9 mouse cellular contexts compared by ENCODE assay signal in the genomic region with DNA sequence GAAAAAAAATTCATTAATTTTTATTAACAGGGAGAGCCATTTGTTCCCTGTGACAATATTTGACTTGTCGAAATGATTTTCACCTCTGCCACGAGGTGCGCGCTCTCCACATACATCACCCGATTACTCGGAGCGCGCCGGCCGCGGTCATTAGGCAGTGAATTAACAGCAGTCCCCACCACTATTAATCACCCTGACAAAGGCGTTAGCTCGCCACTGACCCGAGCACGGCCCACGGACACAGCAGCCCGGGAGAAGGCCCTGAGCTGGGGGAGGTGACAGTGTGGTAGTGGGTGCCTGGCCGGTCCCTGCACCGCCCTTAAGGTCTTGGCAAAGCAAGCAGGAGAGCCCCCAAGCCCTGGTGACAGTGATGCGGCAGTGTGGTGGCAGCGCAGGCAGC.
DNase-seq lines count a peak whose midpoint lies in the region; ATAC-seq lines count a peak whose summit lies in the region.
"Had no signal": no experiment of that assay in that cellular context is flagged by ENCODE, and none has a peak within 500 bp of the region (broad histone marks: within the 10 kb centered on the region; RNA-seq: fewer than 3 reads in every experiment).

No protein-coding gene starts in this region.

- H3K27me3 ChIP-seq in heart, embryonic 14.5 days (ENCODE audit: control insufficient read depth, insufficient read depth, low read length) = no peaks in the 10 kb centered on the region
- H3K27me3 ChIP-seq in forebrain, embryonic 10.5 days (ENCODE audit: poor library complexity, severe bottlenecking) = peaks cover 73% of the 10 kb centered on the region
- H3K27me3 ChIP-seq in intestine, embryonic 16.5 days (replicated peaks; ENCODE audit: control insufficient read depth, insufficient read depth, low read length) = 0 out of 2 replicates have a peak, but pooled peaks cover 3% of the 10 kb centered on the region
- H3K27me3 ChIP-seq in neural tube, embryonic 11.5 days (ENCODE audit: control insufficient read depth, insufficient read depth, low read length) = peaks cover 4% of the 10 kb centered on the region; the same call in 1 of the 2 replicates
- H3K27me3 ChIP-seq in liver, embryonic 12.5 days (replicated peaks) = peaks cover 4% of the 10 kb centered on the region

- WGBS in heart, embryonic 14.5 days = 62% methylated on average over 21 of the region's 21 CpGs
- WGBS in forebrain, embryonic 10.5 days = 33% methylated on average over 21 of the region's 21 CpGs
- WGBS in intestine, embryonic 16.5 days = 21% methylated on average over 21 of the region's 21 CpGs
- 10% methylated on average over 21 of the region's 21 CpGs for WGBS in neural tube, embryonic 11.5 days
- 60% methylated on average over 21 of the region's 21 CpGs for WGBS in liver, embryonic 12.5 days (ENCODE audit: insufficient replicate concordance)

- peak overlapping the region; percentile 88 to 96 for H3K27ac ChIP-seq in heart, embryonic 14.5 days (replicated peaks in 1 of 2; ENCODE audit: control insufficient read depth in 1 of 2, insufficient read depth in 1 of 2, low read depth in 2 of 2, low read length in 2 of 2)
- peak overlapping the region; percentile 75 for H3K27ac ChIP-seq in forebrain, embryonic 10.5 days
- H3K27ac ChIP-seq in intestine, embryonic 16.5 days (ENCODE audit: low read length) = peak overlapping the region; percentile 48; the same call in 1 of the 2 replicates
- no peak overlapping the region for H3K27ac ChIP-seq in neural tube, embryonic 11.5 days (ENCODE audit: low read depth, low read length)
- H3K27ac ChIP-seq in liver, embryonic 12.5 days = no peak overlapping the region
- H3K27ac ChIP-seq: embryonic facial prominence, embryonic 15.5 days had no signal

- H3K36me3 ChIP-seq in heart, embryonic 14.5 days (ENCODE audit: control insufficient read depth, insufficient read depth, low read length) = no peaks in the 10 kb centered on the region
- H3K36me3 ChIP-seq in forebrain, embryonic 10.5 days (replicated peaks) = 0 out of 2 replicates have a peak, but pooled peaks cover 2% of the 10 kb centered on the region
- H3K36me3 ChIP-seq in intestine, embryonic 16.5 days (ENCODE audit: control insufficient read depth, insufficient read depth, low read length) = no peaks in the 10 kb centered on the region
- H3K36me3 ChIP-seq in neural tube, embryonic 11.5 days (ENCODE audit: control insufficient read depth, insufficient read depth, low read length) = no peaks in the 10 kb centered on the region
- H3K36me3 ChIP-seq in liver, embryonic 12.5 days = no peaks in the 10 kb centered on the region
- H3K36me3 ChIP-seq: embryonic facial prominence, embryonic 15.5 days had no signal

- H3K9me3 ChIP-seq in heart, embryonic 14.5 days (ENCODE audit: control insufficient read depth, low read length) = no peaks in the 10 kb centered on the region
- H3K9me3 ChIP-seq in forebrain, embryonic 10.5 days = no peaks in the 10 kb centered on the region
- no peaks in the 10 kb centered on the region for H3K9me3 ChIP-seq in intestine, embryonic 16.5 days (ENCODE audit: control insufficient read depth, low read length)
- no peaks in the 10 kb centered on the region for H3K9me3 ChIP-seq in neural tube, embryonic 11.5 days (ENCODE audit: control insufficient read depth, low read length)
- no peaks in the 10 kb centered on the region for H3K9me3 ChIP-seq in liver, embryonic 12.5 days (replicated peaks)
- H3K9me3 ChIP-seq: embryonic facial prominence, embryonic 15.5 days had no signal

- H3K4me2 ChIP-seq in heart, embryonic 14.5 days (ENCODE audit: low read length) = peak overlapping the region; percentile 62
- peak overlapping the region; percentile 16; the same call in 1 of the 2 replicates for H3K4me2 ChIP-seq in intestine, embryonic 16.5 days (ENCODE audit: low read depth, low read length)
- H3K4me2 ChIP-seq in neural tube, embryonic 11.5 days (ENCODE audit: low read depth) = no peak overlapping the region
- no peak overlapping the region for H3K4me2 ChIP-seq in liver, embryonic 12.5 days
- H3K4me2 ChIP-seq: embryonic facial prominence, embryonic 15.5 days had no signal

- DNase-seq in heart, adult 11 months = no peak
- no peak for DNase-seq in forebrain, embryonic 10.5 days (ENCODE audit: extremely low spot score, low spot score)
- peak; percentile 71 for DNase-seq in neural tube, embryonic 11.5 days (ENCODE audit: low spot score)
- DNase-seq in layer of hippocampus, adult 9-11 months = no peak

- no peak for ATAC-seq in heart, embryonic 14.5 days (ENCODE audit: insufficient number of reproducible peaks, insufficient read depth, low FRiP score, low read depth)
- ATAC-seq in intestine, embryonic 16.5 days = no peak
- no peak for ATAC-seq in neural tube, embryonic 11.5 days (ENCODE audit: insufficient read depth, low FRiP score, low TSS enrichment)
- ATAC-seq in liver, embryonic 12.5 days = no peak
- no peak for ATAC-seq in monocyte, adult 5-6 weeks (replicated peaks; ENCODE audit: insufficient number of reproducible peaks, low FRiP score, low TSS enrichment, poor library complexity, severe bottlenecking)

- H3K4me3 ChIP-seq in heart, embryonic 14.5 days (ENCODE audit: control insufficient read depth in 1 of 2, insufficient read depth in 1 of 2, low read depth in 1 of 2, low read length in 2 of 2) = no peak overlapping the region
- peak overlapping the region; percentile 5; the same call in 1 of the 2 replicates for H3K4me3 ChIP-seq in forebrain, embryonic 10.5 days
- no peak overlapping the region for H3K4me3 ChIP-seq in intestine, embryonic 16.5 days (ENCODE audit: low read length)
- H3K4me3 ChIP-seq in neural tube, embryonic 11.5 days (ENCODE audit: low read depth, low read length) = no peak overlapping the region
- H3K4me3 ChIP-seq in liver, embryonic 12.5 days = no peak overlapping the region
- H3K4me3 ChIP-seq: embryonic facial prominence, embryonic 15.5 days had no signal

- H3K9ac ChIP-seq in heart, embryonic 14.5 days (ENCODE audit: low read length) = peak overlapping the region; percentile 56; the same call in 1 of the 2 replicates
- 0 out of 2 replicates have a peak overlapping the region, but pooled peaks have one; percentile 43 for H3K9ac ChIP-seq in intestine, embryonic 16.5 days (ENCODE audit: low read depth, low read length)
- H3K9ac ChIP-seq in neural tube, embryonic 11.5 days (ENCODE audit: low read length) = no peak overlapping the region
- H3K9ac ChIP-seq in liver, embryonic 12.5 days = no peak overlapping the region
- H3K9ac ChIP-seq: embryonic facial prominence, embryonic 15.5 days had no signal

- peaks cover 68 to 79% of the 10 kb centered on the region in 2 experiments for H3K4me1 ChIP-seq in heart, embryonic 14.5 days (ENCODE audit: control insufficient read depth in 2 of 2, insufficient read depth in 2 of 2, low read length in 2 of 2)
- peaks cover 100% of the 10 kb centered on the region for H3K4me1 ChIP-seq in forebrain, embryonic 10.5 days
- H3K4me1 ChIP-seq in intestine, embryonic 16.5 days (ENCODE audit: control insufficient read depth, insufficient read depth, low read length) = peaks cover 40% of the 10 kb centered on the region
- H3K4me1 ChIP-seq in neural tube, embryonic 11.5 days (ENCODE audit: control insufficient read depth, insufficient read depth, low read length) = peaks cover 38% of the 10 kb centered on the region
- peaks cover 49% of the 10 kb centered on the region for H3K4me1 ChIP-seq in liver, embryonic 12.5 days

Comparison
In these comparisons a context has a peak if more than half of its experiments do, and no peak if none do; other contexts are left out.
1. H3K27ac ChIP-seq: peak in heart, embryonic 14.5 days (2 of 2), forebrain, embryonic 10.5 days (single experiment) and intestine, embryonic 16.5 days (single experiment); none in neural tube, embryonic 11.5 days (single experiment) and liver, embryonic 12.5 days (single experiment).
2. H3K4me2 ChIP-seq: peak in heart, embryonic 14.5 days (single experiment) and intestine, embryonic 16.5 days (single experiment); none in neural tube, embryonic 11.5 days (single experiment) and liver, embryonic 12.5 days (single experiment).
3. H3K9ac ChIP-seq: peak in heart, embryonic 14.5 days (single experiment) and intestine, embryonic 16.5 days (single experiment); none in neural tube, embryonic 11.5 days (single experiment) and liver, embryonic 12.5 days (single experiment).